Mouse (Mus musculus) lung, adult 10 weeks (tissue): ENCODE data around the gene Blvrb. TPM values are rescaled to one million over a fixed set of nuclear protein-coding genes. Genes with fewer than 3 reads are reported as not detected.

Source experiments
- polyA plus RNA-seq: library from polyadenylated mRNA; stranded (reverse); fragments of 350-450 nt; fragmentation: Illumina TruSeq; extraction: RNeasy Lipid Tissue Mini Kit (QIAGEN cat#74804); gene quantifications from one replicate; pipeline ENCODE4 v1.2.3, GENCODE M21; 2014; ENCODE audit warnings: low read depth, low replicate concordance; ENCODE audit not compliant: insufficient read depth

Blvrb gene
- 48.4 TPM for polyA plus RNA-seq

GRCm38 (mm10) chr7:27447419-27448286, at the start of gene Blvrb, which contains the start of gene Sptbn4:
TSS of gene Blvrb (plus strand) at chr7:27447978.
TSS of gene Sptbn4 (minus strand) at chr7:27447686.

GRCm38 (mm10) chr7:27473156-27473834, 25.5 kb downstream of the Blvrb start, which contains the start of gene Sertad3:
TSS of gene Sertad3 (plus strand) at chr7:27473768.

GRCm38 (mm10) chr7:27486770-27487697, 39.3 kb downstream of the Blvrb start, which contains the start of gene Sertad1:
TSS of gene Sertad1 (plus strand) at chr7:27486910.

GRCm38 (mm10) chr7:27499036-27499435, 51.3 kb downstream of the Blvrb start, which contains the start of gene Prx:
TSS of gene Prx (plus strand) at chr7:27499324.

Other genes starting within 250 kb of the Blvrb start
- 4.7 TPM for gene Itpkc, start 219.3 kb upstream of the Blvrb start, polyA plus RNA-seq
- gene Coq8b, start 215.0 kb upstream of the Blvrb start, polyA plus RNA-seq: 28.4 TPM
- 7.2 TPM for gene Numbl, start 189.5 kb upstream of the Blvrb start, polyA plus RNA-seq
- 197 TPM for gene Ltbp4, start 110.3 kb upstream of the Blvrb start, polyA plus RNA-seq
- gene Shkbp1, start 92.0 kb upstream of the Blvrb start, polyA plus RNA-seq: 25.2 TPM
- gene Gm20479, start 90.6 kb upstream of the Blvrb start, polyA plus RNA-seq: not detected
- 0.08 TPM for gene Sptbn4, start 292 bp upstream of the Blvrb start, polyA plus RNA-seq
- gene Sertad3, start 25.8 kb downstream of the Blvrb start, polyA plus RNA-seq: 13.6 TPM
- gene Sertad1, start 38.9 kb downstream of the Blvrb start, polyA plus RNA-seq: 48.4 TPM
- 62.3 TPM for gene Prx, start 51.3 kb downstream of the Blvrb start, polyA plus RNA-seq
- gene Hipk4, start 75.3 kb downstream of the Blvrb start, polyA plus RNA-seq: 0.24 TPM
- gene Pld3, start 105.2 kb downstream of the Blvrb start, polyA plus RNA-seq: 72.1 TPM
- 9.6 TPM for gene 2310022A10Rik, start 105.3 kb downstream of the Blvrb start, polyA plus RNA-seq
- 70.6 TPM for gene Akt2, start 143.6 kb downstream of the Blvrb start, polyA plus RNA-seq
- not detected for gene Ttc9b, start 205.9 kb downstream of the Blvrb start, polyA plus RNA-seq
- gene Map3k10, start 226.6 kb downstream of the Blvrb start, polyA plus RNA-seq: 13.4 TPM
- gene Zfp607b, start 241.4 kb downstream of the Blvrb start, polyA plus RNA-seq: 1.6 TPM